Mouse (Mus musculus): Measurements from ENCODE around the gene Alyref. TPM values are rescaled to one million over a fixed set of nuclear protein-coding genes. Genes with fewer than 3 reads are reported as not detected.
"Not testable (repeated sequence)": the region's sequence is repeated elsewhere in the genome, so short reads cannot be mapped to it uniquely, and the experiment has no call there.

The Alyref gene
- polyA plus RNA-seq, 1 experiment from 2014 or later, result 358 TPM

DNA sequence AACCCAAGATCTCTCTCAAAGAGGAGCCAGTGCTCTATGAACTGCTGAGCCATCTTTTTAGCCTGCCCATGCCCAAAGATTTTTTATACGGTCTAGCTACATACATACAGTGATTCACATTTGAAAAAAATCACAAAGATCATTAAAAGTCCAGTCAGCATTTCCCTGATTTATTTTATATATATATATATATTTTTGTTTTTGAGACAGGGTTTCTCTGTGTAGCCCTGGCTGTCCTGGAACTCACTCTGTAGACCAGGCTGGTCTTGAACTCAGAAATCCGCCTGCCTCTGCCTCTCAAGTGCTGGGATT is 15.2 kb downstream of the Alyref start:
- WGBS, result 98% methylated on average over 2 of the region's 2 CpGs
- H3K27me3 ChIP-seq; H3K4me2 ChIP-seq (replicated peaks); ATAC-seq; H3K9ac ChIP-seq (replicated peaks); H3K4me3 ChIP-seq (replicated peaks); H3K9me3 ChIP-seq: not testable (repeated sequence)
- Histone ChIP-seq H3K4me1 (replicated peaks) (peaks cover 32% of the 10 kb centered on the region), H3K36me3 (peaks cover 62% of the 10 kb centered on the region), H3K27ac (peak overlapping the region; percentile 96; the same call in 1 of the 2 replicates)

GRCm38 (mm10) chr11:120582268-120582981 is 15.7 kb downstream of the Alyref start:
- Histone ChIP-seq H3K27ac (peak overlapping the region; percentile 96), H3K4me2 (replicated peaks) (peak overlapping the region; percentile 94), H3K9me3 (no peaks in the 10 kb centered on the region), H3K27me3 (no peaks in the 10 kb centered on the region), H3K36me3 (peaks cover 62% of the 10 kb centered on the region), H3K4me1 (replicated peaks) (peaks cover 32% of the 10 kb centered on the region), H3K4me3 (replicated peaks) (peak overlapping the region; percentile 94), H3K9ac (replicated peaks) (peak overlapping the region; percentile 96)
- 66% methylated on average over 8 of the region's 8 CpGs for WGBS
- no peak for ATAC-seq

- H3K27me3 ChIP-seq, result no peaks in the 10 kb centered on the region
- H3K4me2 ChIP-seq (replicated peaks), result peak within 1 kb of the TSS; percentile 94
- 4% methylated on average over 69 of the region's 75 CpGs for WGBS
- no peaks in the 10 kb centered on the region for H3K9me3 ChIP-seq
- H3K36me3 ChIP-seq, result peaks cover 60% of the 10 kb centered on the region
- peaks cover 32% of the 10 kb centered on the region for H3K4me1 ChIP-seq (replicated peaks)
- peak within 1 kb of the TSS; percentile 96 for H3K9ac ChIP-seq (replicated peaks)
- H3K27ac ChIP-seq, result peak within 1 kb of the TSS; percentile 96
- H3K4me3 ChIP-seq (replicated peaks), result peak within 1 kb of the TSS; percentile 94
- ATAC-seq, result peak; percentile 72
These were observed 16.5 kb downstream of the Alyref start, which contains the start of gene Arhgdia for GRCm38 (mm10) chr11:120581490-120582267. Arhgdia (minus strand) TSS chr11:120581624.

- ATAC-seq, result peak; percentile 32
- Histone ChIP-seq H3K36me3 (peaks cover 53% of the 10 kb centered on the region), H3K4me3 (replicated peaks) (peak overlapping the region; percentile 94), H3K4me2 (replicated peaks) (peak overlapping the region; percentile 94), H3K27me3 (no peaks in the 10 kb centered on the region), H3K9me3 (no peaks in the 10 kb centered on the region), H3K9ac (replicated peaks) (peak overlapping the region; percentile 96), H3K4me1 (replicated peaks) (peaks cover 32% of the 10 kb centered on the region), H3K27ac (peak overlapping the region; percentile 96)
- WGBS, result under 1% methylated on average over 40 of the region's 44 CpGs
These were observed 17.3 kb downstream of the Alyref start for GRCm38 (mm10) chr11:120580871-120581331.

DNA sequence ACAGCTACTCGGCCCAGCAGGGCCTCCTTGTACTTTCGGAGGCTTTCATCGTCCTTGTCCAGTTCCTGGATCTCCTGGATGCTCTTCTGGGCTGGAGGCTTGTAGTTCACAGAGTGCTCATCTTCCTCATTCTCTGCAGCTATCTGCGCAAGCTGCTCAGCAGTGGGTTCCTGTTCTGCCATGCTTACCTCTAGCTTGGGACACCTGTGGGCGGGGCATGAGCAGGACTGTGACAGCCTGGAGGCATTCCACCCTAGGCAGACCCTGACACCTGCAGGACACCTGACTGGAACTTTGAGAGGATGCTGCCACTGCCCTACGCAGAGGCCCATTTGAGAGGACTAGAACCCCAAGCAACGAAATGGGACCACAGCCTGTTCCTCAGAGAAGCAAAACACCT is 18.0 kb downstream of the Alyref start:
- Histone ChIP-seq H3K36me3 (peaks cover 47% of the 10 kb centered on the region), H3K4me1 (replicated peaks) (peaks cover 32% of the 10 kb centered on the region), H3K4me3 (replicated peaks) (peak overlapping the region; percentile 94), H3K9ac (replicated peaks) (peak overlapping the region; percentile 96), H3K27ac (peak overlapping the region; percentile 96), H3K9me3 (no peaks in the 10 kb centered on the region), H3K4me2 (replicated peaks) (peak overlapping the region; percentile 94), H3K27me3 (no peaks in the 10 kb centered on the region)
- no peak for ATAC-seq
- WGBS, result 62% methylated on average over 7 of the region's 7 CpGs

DNA sequence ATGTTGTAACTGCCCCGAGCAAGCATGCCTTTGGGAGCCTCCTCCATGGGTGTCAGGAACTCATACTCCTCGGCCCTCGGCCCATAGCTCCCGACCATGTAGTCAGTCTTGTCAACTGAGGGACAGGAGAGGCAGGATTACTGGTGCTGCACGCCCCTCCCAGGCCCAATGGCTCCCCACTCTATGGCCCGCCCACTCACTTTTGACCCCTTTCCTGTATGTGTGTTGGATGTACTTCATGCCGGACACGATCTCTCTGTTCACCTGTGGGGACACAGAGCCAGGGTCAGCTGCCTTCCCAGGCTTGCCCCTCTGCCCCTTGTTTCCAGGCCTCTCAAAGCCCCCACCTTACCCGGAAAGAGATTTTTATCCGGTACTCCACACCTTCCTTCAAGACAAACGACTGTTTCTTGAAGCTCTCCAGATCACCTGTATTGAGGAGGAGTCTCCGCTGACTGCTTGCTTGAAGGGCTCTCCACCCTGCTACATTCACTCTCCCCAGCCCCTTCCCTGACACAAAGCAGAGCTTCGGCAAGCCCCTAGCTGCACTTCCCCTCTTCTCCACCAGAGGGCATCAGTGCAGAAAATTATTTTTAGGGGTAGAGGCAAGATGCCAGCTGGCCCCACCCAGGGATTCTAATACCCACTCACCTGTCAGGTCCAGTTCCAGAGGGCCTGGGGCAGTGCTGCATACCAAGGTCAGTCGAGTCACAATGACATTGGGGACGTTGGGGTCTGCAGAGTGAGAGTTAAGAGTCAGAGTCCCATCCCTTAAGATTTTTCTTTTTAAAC is 18.7 kb downstream of the Alyref start:
- H3K9ac ChIP-seq (replicated peaks), result peak overlapping the region; percentile 96
- H3K4me3 ChIP-seq (replicated peaks), result peak overlapping the region; percentile 94
- 65% methylated on average over 15 of the region's 15 CpGs for WGBS
- H3K4me1 ChIP-seq (replicated peaks), result peaks cover 37% of the 10 kb centered on the region
- peak overlapping the region; percentile 96 for H3K27ac ChIP-seq
- H3K4me2 ChIP-seq (replicated peaks), result peak overlapping the region; percentile 94
- ATAC-seq, result no peak
- no peaks in the 10 kb centered on the region for H3K9me3 ChIP-seq
- no peaks in the 10 kb centered on the region for H3K27me3 ChIP-seq
- peaks cover 42% of the 10 kb centered on the region for H3K36me3 ChIP-seq

DNA sequence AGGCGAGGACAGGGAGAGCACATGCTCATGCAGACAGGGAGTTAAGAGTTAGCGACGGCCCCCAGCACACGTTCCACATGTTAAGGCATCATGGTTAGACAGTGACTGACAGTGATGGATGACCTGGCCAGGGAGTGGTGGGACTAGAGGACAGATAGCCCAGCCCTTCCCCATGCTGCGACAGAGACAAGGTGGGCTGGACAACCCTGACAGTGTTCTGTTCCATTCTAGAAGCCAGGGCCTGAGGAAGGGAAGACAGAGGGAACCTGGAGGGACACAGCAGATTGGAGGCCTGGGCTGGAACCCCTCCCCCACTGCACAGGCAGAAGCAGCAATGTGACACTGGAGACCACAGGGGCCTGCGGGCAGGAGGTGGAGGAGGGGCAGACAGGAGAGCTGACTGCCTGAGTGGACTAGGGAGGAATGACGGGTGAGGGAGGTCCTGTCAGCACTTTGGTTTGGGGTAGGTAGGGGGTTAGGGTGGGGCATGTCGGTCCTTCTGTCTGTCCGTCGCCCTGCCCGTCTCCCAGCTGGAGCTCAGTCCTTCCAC is 19.4 kb downstream of the Alyref start:
- H3K27ac ChIP-seq, result peak overlapping the region; percentile 9; the same call in 1 of the 2 replicates
- no peaks in the 10 kb centered on the region for H3K9me3 ChIP-seq
- peaks cover 35% of the 10 kb centered on the region for H3K36me3 ChIP-seq
- 88% methylated on average over 11 of the region's 11 CpGs for WGBS
- no peak overlapping the region for H3K4me3 ChIP-seq (replicated peaks)
- H3K9ac ChIP-seq (replicated peaks), result no peak overlapping the region; the same call in 1 of the 2 replicates
- no peaks in the 10 kb centered on the region for H3K27me3 ChIP-seq
- no peak overlapping the region for H3K4me2 ChIP-seq (replicated peaks)
- peaks cover 44% of the 10 kb centered on the region for H3K4me1 ChIP-seq (replicated peaks)
- ATAC-seq, result no peak

DNA sequence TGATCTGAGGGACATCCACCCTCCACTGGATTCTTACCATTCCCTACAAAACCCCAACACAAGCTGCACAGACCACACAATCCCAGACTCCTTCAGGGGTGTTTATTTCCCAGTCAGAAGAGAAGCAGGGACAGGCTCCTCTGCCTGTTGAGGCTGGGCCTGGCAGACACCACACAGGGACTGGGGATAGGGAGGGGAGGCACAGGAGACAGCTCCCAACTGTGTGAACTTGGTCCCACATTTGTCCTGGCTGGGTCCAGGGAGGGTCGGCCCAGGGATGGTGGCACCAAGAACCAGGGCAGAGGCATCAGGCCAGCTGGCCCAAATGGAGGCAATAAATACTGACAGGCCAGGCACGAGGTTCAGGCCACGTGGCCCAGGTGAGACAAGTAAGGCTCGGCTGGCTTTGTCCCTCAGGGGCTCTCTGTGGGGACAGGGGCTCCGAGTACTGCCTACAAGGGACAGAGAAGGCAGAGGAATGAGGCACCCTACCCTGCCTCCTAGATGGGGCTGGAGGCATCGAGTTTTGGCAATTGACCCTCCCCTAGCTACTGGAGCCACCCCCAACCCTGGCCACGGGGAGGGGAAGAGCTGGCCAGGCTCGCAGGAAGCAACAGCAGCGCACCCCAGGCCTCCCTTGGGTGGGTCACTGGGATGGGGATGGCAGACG is 20.0 kb downstream of the Alyref start:
- no peak overlapping the region; the same call in 1 of the 2 replicates for H3K9ac ChIP-seq (replicated peaks)
- 85% methylated on average over 10 of the region's 10 CpGs for WGBS

DNA sequence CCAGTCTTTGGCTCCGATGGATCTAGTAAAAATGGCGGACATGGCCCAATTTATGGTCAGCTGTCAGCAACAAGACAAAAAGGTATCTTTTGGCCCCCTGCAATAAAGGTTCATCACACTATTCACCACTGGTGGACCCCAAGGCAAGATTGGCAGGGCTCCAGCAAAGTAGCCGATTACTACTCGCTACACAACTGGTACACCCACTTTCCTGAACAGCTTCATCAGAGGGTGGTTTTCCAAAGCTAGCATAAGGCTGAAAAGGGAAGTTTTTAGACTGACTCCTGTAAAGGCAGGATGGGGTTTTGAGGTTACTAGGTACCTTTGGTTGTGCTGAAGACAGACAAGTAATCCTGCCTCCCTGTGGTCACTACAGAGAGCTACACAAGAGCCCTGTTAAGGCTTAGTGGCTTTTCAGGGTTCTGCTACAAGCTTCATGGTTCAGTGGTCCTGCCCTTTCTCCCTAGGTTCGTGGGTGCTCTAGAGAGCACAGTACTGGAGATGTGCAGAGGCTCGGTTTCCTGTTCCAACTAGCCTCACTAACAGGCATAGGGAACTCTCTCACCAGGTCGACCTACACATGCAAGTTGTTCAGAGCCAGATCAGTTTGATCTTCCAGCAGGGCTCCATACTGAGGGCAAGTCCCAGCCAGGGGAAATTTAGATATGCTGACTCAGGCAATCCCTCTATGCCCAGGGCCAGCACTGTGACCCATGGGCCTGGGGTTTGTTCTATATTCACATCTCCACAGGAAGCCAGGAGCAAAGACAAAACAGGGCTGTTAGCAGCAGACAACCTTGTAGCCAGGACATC is 20.7 kb downstream of the Alyref start:
- Histone ChIP-seq H3K36me3 (peaks cover 31% of the 10 kb centered on the region), H3K9me3 (no peaks in the 10 kb centered on the region), H3K4me2 (replicated peaks) (no peak overlapping the region), H3K4me3 (replicated peaks) (no peak overlapping the region), H3K27me3 (no peaks in the 10 kb centered on the region), H3K4me1 (replicated peaks) (peaks cover 43% of the 10 kb centered on the region), H3K27ac (no peak overlapping the region; the same call in 1 of the 2 replicates), H3K9ac (replicated peaks) (no peak overlapping the region)
- ATAC-seq, result no peak
- 80% methylated on average over 7 of the region's 7 CpGs for WGBS

More for the DNA sequence above, 20.0 kb downstream of the Alyref start:
- H3K27ac ChIP-seq, result no peak overlapping the region; the same call in 1 of the 2 replicates
- no peak overlapping the region for H3K4me2 ChIP-seq (replicated peaks)
- H3K4me3 ChIP-seq (replicated peaks), result 0 out of 2 replicates have a peak overlapping the region, but pooled peaks have one; percentile 4
- no peaks in the 10 kb centered on the region for H3K27me3 ChIP-seq
- no peaks in the 10 kb centered on the region for H3K9me3 ChIP-seq
- peaks cover 31% of the 10 kb centered on the region for H3K36me3 ChIP-seq
- ATAC-seq, result no peak
- H3K4me1 ChIP-seq (replicated peaks), result peaks cover 45% of the 10 kb centered on the region

DNA sequence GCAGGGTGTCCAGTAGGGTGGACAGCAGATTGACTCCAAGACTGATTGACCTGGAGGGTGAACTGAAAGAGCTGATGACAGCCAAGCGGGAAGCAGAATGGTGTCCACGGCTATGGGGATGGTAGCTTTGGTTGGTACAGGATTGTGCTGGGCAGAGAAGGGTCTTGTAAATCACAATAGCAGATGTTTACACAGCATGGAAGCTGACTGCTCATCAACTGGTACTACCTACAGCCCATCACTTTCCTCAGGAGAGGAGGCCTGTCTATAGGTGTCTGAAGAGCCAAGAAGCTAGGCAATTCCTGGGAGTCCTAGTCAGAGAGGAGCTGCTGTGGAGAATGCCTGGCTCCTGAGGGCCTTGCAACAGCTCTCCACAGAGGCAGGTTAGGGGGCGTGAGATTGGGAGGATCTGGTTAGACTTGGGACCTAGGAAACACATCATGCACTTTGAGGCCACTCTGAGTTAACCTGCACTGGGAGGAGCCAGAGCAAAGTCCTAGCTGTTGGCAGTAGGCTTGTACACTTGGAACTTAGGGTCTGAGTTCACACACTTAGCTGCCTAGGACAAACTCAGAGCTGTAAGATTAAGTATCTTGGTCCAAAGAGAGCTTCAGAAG is 21.7 kb downstream of the Alyref start:
- WGBS, result 81% methylated on average over 3 of the region's 3 CpGs
- Histone ChIP-seq H3K36me3 (peaks cover 33% of the 10 kb centered on the region), H3K4me2 (replicated peaks) (no peak overlapping the region), H3K4me1 (replicated peaks) (peaks cover 42% of the 10 kb centered on the region), H3K9ac (replicated peaks) (no peak overlapping the region), H3K27ac (no peak overlapping the region), H3K27me3 (no peaks in the 10 kb centered on the region), H3K9me3 (no peaks in the 10 kb centered on the region), H3K4me3 (replicated peaks) (no peak overlapping the region)
- ATAC-seq, result no peak
